Mouse (Mus musculus): ENCODE results near the gene Cblb.

The Cblb gene

DNA sequence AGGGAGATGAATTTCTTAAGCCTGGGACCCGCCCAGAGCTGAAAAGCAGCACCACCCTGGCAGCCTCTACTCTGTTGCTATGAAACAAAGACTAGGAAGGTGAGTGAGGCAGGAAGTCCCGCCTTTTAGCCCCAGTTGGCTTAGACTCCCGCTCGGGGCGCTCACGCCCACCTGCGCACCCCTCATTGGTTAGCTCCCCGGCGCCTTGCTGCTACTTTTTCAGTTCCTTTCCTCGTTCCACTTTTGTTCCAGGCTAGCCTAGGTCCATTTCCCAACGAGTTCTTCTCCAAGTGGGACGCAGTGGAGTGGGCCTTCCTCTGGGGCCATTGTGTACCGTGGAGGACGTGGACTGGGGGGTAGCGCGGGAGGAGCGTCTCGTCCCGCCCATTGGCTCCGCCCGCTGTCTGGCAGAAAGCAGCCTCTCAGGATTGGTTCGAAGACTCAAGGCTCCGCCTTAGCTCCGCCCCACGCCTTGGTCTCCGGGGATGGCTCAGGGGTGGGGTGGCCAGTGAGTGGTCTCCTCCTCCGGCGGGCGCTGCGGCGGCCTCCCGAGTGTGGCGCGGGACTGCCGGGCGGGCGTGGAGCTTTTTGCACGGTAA, at the start of gene Cblb:
Gene Cblb (plus strand): TSS at position 135 of the 599 bp plus-strand sequence.
- DNase-seq (ENCODE audit: low read depth, low spot score): peak; percentile 98

GRCm38 (mm10) chr16:51985436-51985835, 45.6 kb upstream of the Cblb start:
- no peak for DNase-seq (ENCODE audit: low read depth, low spot score)

- DNase-seq (ENCODE audit: low read depth, low spot score): no peak
Observed at GRCm38 (mm10) chr16:51986207-51986606, 44.8 kb upstream of the Cblb start.

GRCm38 (mm10) chr16:51987085-51987620, 43.9 kb upstream of the Cblb start:
- DNase-seq (ENCODE audit: low read depth, low spot score): no peak

GRCm38 (mm10) chr16:51988027-51988426, 43.0 kb upstream of the Cblb start:
- DNase-seq (ENCODE audit: low read depth, low spot score): peak; percentile 56

- no peak for DNase-seq (ENCODE audit: low read depth, low spot score)
Observed at GRCm38 (mm10) chr16:51989259-51989658, 41.8 kb upstream of the Cblb start.

- no peak for DNase-seq (ENCODE audit: low read depth, low spot score)
Observed at GRCm38 (mm10) chr16:52000043-52000442, 31.0 kb upstream of the Cblb start.

DNA sequence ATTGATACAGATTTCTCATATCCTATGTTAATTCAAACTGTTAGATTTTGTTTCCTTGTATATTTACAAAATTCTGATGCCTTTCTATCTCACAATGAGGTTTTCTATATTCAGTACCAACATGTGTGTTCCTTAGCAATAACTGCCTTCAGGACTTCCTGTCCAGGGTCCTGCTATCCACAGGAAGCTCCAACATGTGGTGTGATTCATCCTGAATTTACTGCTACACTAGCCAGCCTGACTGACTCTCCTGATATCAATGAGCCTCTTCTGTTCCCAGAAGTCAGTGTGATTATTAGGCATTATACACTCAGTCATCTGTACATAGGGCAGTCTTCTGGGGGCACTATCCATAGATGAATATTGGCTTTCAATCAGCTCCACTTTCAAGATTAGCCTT, 30.2 kb upstream of the Cblb start:
- DNase-seq (ENCODE audit: low read depth, low spot score): no peak

GRCm38 (mm10) chr16:52007006-52007405, 24.0 kb upstream of the Cblb start:
- DNase-seq (ENCODE audit: low read depth, low spot score): no peak

GRCm38 (mm10) chr16:52008471-52008870, 22.6 kb upstream of the Cblb start:
- DNase-seq (ENCODE audit: low read depth, low spot score): no peak

- no peak for DNase-seq (ENCODE audit: low read depth, low spot score)
Observed at GRCm38 (mm10) chr16:52009421-52009820, 21.6 kb upstream of the Cblb start.

GRCm38 (mm10) chr16:52012984-52013383, 18.0 kb upstream of the Cblb start:
- DNase-seq (ENCODE audit: low read depth, low spot score): no peak

DNA sequence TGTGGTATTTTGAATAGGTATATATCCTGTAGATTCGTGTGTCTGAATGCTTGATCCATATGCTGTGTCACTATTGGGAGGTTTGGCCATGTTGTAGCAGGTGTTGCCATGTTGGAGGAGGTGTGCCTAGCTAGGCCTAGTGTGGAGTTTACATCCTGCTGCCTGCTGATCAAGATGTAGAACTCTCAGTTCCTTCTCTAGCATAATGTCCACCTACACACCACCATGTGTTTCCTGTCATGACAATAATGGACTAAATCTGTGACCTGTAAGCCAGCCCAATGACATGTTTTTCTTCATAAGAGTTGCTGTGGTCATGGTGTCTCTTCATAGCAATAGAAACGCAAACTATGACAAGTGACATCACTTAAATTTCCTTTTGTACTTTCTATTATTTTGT, 17.2 kb upstream of the Cblb start:
- no peak for DNase-seq (ENCODE audit: low read depth, low spot score)

DNA sequence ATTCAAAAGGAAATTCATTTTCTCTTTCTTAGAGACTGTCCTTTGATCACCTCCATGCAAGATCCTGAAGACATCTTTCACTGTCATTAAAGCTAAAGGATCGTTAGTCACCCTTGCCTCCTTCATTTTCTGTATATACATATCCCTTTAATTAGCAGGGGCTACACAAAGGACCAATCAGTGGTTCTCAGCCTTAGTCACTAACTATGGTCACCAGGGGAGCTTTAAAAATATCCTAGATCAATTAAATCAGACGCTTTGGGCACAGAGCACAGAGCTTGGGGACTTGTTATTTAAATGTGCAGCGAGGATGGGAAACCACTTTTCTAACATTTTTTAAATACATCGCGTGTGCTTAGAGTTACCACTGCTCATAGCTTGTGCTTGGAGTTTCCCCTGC, 7.6 kb upstream of the Cblb start:
- no peak for DNase-seq (ENCODE audit: low read depth, low spot score)

DNA sequence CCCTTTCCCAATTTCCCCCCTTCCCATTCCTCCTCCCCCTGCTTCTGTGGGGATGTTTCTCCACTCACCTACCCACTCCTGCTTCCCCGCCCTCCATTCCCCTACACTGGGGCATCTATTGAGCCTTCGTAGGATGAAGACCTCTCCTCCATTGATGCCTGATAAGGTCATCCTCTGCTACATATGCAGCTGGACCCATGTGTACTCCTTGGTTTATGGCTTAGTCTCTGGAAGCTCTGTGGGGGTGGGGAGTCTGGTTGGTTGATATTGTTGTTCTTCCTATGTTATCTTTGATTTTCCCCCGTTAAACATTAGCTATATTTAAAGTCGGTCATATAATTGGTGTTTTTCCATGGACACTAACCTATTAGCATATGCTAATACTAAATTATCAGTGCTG, 3.7 kb upstream of the Cblb start:
- no peak for DNase-seq (ENCODE audit: low read depth, low spot score)

- DNase-seq (ENCODE audit: low read depth, low spot score): no peak
Observed at GRCm38 (mm10) chr16:52029001-52029400, 2.0 kb upstream of the Cblb start.

DNA sequence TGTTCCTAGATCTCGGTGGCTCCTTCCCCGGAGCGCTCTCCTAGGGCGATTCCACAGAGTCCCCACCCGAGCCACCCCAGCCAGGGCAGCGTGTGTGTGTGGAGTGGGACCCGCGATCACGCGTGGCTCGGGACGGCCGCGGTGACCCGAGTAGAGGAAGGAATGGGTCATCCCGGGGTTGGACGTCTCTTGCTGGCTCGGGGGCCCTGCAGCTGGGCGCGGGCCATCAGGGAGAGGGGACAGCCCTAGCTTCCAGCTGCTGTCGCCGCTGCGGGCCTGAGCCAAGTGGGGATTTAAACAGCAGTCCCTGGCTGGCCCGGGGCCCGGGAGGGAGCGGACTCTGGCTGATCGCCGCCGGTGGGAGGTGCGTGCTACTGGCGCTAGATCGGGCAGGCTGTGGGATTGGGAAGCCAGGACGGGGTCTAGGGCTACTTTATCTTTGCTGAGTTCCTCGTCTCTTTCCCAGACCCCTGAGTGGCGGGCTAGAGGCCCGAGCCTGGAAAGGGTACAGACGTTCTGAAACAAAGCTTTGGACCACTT, 757 bp downstream of the Cblb start:
- peak; percentile 78 for DNase-seq (ENCODE audit: low read depth, low spot score)

- no peak for DNase-seq (ENCODE audit: low read depth, low spot score)
Observed at GRCm38 (mm10) chr16:52032376-52033330, 1.6 kb downstream of the Cblb start.

DNA sequence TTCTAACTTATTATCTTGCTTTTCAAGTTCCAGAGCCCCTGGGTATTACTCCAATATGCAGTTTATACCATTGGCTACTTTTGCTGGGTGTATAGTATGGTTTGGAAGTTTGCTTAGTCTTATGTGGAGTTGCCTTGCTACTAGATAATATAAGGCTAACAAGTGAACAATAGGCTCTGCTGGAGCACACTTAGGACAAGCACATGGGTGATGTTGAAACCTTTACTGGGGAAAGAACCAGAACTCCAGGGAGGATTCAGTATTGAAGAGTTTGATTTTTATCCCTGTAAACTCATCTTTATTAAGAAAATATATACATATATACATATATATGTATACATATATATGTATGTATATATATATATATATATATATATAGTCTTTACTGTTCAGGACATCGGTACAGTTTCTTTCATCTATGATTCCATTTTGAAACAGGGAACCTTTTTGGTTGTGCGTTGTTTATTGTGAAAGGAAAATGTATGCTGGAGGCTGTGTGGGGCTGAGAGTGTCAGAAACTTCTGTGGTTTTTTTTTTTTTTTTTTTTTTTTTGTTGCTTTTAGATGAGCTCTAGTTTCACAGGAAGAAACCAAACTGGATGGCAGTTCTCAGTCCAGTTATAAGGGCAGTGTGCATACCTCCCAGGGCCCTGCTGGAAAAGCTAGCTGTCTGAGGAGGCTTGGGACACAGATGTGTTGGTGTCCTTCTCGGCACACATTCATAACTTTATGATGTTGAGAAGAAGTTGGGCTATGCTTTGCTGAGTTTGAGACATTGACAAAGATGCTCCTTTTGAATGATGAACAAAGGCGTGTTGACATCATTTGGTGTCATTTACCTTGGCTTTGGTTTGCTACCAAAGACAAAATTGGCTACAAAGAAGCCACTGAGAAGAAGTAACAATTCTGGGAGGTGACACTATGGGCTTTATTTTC, 2.6 kb downstream of the Cblb start:
- no peak for DNase-seq (ENCODE audit: low read depth, low spot score)

GRCm38 (mm10) chr16:52034356-52034755, 3.3 kb downstream of the Cblb start:
- DNase-seq (ENCODE audit: low read depth, low spot score): no peak

DNA sequence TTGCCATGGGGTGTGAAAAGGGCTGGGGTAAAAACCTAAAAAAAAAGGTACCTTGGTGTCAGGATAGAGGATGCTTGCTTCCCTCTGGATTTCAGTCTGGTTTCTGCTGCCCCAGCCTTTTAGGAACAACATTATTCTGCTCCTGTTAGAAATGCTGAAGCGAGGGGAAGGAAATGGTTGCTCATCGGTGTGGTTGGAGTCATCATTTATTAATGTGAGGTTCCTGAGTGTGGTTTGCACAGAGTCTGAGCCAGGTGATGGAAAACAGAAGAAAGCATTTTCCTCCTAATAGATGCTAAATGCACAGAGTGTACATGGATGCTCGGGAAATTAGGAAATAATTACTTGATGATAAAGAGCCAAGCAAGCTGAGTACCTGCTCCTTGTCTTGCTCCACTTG, 5.3 kb downstream of the Cblb start:
- DNase-seq (ENCODE audit: low read depth, low spot score): no peak
